Mouse (Mus musculus): ENCODE measurements around the gene Ublcp1. TPM values are rescaled to one million over a fixed set of nuclear protein-coding genes. Genes with fewer than 3 reads are reported as not detected.

Gene Ublcp1
- polyA plus RNA-seq, 1 experiment from 2014 or later: 58.3 TPM

DNA sequence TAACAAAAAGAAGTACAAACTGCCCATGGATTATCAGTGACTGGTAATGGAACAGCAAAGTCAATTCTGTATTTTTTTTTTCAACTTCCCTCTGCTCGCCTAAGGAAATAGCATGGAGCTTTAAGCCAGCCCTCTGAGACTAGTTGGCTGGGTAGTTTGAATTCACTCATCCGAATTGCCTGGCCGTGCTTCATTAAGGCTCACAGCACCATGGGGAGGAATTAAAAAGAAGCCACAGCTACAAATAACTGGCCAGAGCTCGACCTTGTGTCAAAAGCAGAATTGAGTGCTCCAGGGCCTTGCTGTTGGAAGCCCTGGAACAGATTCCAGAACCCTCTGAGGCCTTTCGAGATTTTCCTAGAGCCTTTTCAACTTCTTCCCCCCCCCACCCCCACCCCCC, 61.7 kb downstream of the Ublcp1 start:
- no peak for ATAC-seq (replicated peaks; ENCODE audit: low FRiP score)
- H3K4me2 ChIP-seq: no peak overlapping the region

DNA sequence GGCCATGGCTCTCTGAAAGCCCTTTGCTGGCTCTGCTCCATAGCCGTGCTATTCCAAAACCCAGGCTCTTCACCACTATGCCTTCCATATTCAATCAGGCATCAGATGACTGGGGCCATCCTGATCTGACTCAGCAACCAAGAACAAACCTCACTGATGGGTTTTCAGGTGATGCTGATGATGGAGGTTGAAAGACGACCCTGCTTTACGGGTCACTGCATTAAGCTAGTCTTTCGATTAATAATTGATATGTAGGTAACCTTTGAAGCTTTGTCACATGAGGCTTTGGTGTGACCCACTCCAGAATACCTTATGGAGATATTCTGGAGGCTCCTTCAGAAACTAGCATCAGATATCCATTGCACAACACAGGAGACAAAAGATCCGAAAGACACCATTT, 63.8 kb downstream of the Ublcp1 start:
- H3K36me3 ChIP-seq: no peaks in the 10 kb centered on the region
- H3K4me2 ChIP-seq: no peak overlapping the region
- H3K4me1 ChIP-seq: 0 out of 2 replicates have a peak, but pooled peaks cover 5% of the 10 kb centered on the region
- no peak overlapping the region for H3K9ac ChIP-seq
- H3K27ac ChIP-seq: no peak overlapping the region
- no peak for ATAC-seq (replicated peaks; ENCODE audit: low FRiP score)
- WGBS: 65% methylated on average over 5 of the region's 5 CpGs
- no peaks in the 10 kb centered on the region for H3K27me3 ChIP-seq
- no peak overlapping the region for H3K4me3 ChIP-seq (replicated peaks)
- no peaks in the 10 kb centered on the region for H3K9me3 ChIP-seq (replicated peaks)

More for the DNA sequence above, 61.7 kb downstream of the Ublcp1 start:
- no peaks in the 10 kb centered on the region for H3K27me3 ChIP-seq
- H3K27ac ChIP-seq: no peak overlapping the region
- 24% methylated on average over 5 of the region's 5 CpGs for WGBS
- 0 out of 2 replicates have a peak, but pooled peaks cover 5% of the 10 kb centered on the region for H3K4me1 ChIP-seq
- no peak overlapping the region for H3K9ac ChIP-seq
- H3K9me3 ChIP-seq (replicated peaks): no peaks in the 10 kb centered on the region
- no peak overlapping the region for H3K4me3 ChIP-seq (replicated peaks)
- no peaks in the 10 kb centered on the region for H3K36me3 ChIP-seq

DNA sequence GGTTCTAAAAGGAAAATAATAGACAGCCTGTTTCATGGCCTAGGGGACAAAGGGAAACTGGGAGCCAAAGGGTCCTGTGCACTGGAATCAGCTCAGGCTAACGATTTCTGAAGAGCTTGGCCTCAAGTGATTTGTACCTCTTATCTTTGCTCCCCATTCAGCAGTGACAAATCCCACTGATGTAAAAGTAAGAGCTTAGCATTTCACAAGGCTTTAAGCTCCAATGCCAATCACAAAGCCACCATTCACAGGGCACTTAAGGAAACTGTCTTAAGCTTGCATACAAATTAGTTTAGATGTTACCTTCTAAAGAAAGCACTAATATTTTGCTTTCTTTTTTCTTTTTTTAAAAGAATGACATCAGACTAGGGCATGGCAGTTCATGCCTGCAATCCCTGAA, 64.3 kb downstream of the Ublcp1 start:
- H3K4me2 ChIP-seq: no peak overlapping the region
- no peaks in the 10 kb centered on the region for H3K9me3 ChIP-seq (replicated peaks)
- H3K4me1 ChIP-seq: 0 out of 2 replicates have a peak, but pooled peaks cover 5% of the 10 kb centered on the region
- H3K4me3 ChIP-seq (replicated peaks): no peak overlapping the region
- no peaks in the 10 kb centered on the region for H3K27me3 ChIP-seq
- H3K9ac ChIP-seq: no peak overlapping the region
- no peaks in the 10 kb centered on the region for H3K36me3 ChIP-seq
- H3K27ac ChIP-seq: no peak overlapping the region
- WGBS: 26% methylated on average over 1 of the region's 1 CpGs
- no peak for ATAC-seq (replicated peaks; ENCODE audit: low FRiP score)

DNA sequence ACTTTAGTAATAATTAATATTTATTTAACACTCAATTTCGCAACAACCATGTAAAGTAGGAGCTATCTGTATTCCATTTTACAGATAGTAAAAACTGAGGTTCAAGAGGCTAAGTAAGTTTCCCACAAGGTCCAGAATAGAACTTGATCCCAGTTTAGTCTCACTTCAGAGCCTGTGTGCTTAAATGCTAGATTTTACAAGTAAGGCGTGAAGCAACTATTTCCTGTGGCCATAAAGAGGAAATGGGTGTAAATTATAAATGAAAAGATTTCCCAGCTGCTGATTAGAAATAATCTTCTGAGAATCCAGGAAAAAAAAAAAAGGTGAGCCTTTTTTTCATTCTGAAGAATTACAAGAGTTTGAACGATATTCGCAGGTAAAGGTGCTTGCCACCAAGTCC, 65.2 kb downstream of the Ublcp1 start:
- H3K27me3 ChIP-seq: no peaks in the 10 kb centered on the region
- H3K36me3 ChIP-seq: no peaks in the 10 kb centered on the region
- no peak overlapping the region for H3K4me2 ChIP-seq
- no peak for ATAC-seq (replicated peaks; ENCODE audit: low FRiP score)
- H3K9ac ChIP-seq: no peak overlapping the region
- H3K4me3 ChIP-seq (replicated peaks): no peak overlapping the region
- no peak overlapping the region for H3K27ac ChIP-seq
- WGBS: 84% methylated on average over 4 of the region's 4 CpGs
- H3K9me3 ChIP-seq (replicated peaks): no peaks in the 10 kb centered on the region
- H3K4me1 ChIP-seq: 0 out of 2 replicates have a peak, but pooled peaks cover 5% of the 10 kb centered on the region

Small RNA genes within 50 kb of the gene (microRNA-seq; reads per million reads assigned to microRNA genes)
- not detected for gene Gm22121

Other genes with a start within 250 kb of the Ublcp1 start
- not detected in 2 replicates for gene Il12b, start 70.4 kb downstream of the Ublcp1 start, polyA plus RNA-seq (2015; fragmentation: Nextera tagmentation; extraction: Ambion mirVana)
- 65.2 and 65.3 TPM in 2 replicates for gene Rnf145, start 48.5 kb upstream of the Ublcp1 start, polyA plus RNA-seq (2015; fragmentation: Nextera tagmentation; extraction: Ambion mirVana)
- gene Ebf1, start 146.8 kb upstream of the Ublcp1 start, polyA plus RNA-seq (2015; fragmentation: Nextera tagmentation; extraction: Ambion mirVana): 22.8 and 24.1 TPM in 2 replicates